Mouse (Mus musculus) liver, embryonic 11.5 days (tissue): ENCODE measurements at regions not wholly inside any gene's neighbourhood (a gene's known extent, or its start where the extent isn't known, plus 50 kb on each side); places are given as distances from the start of the nearest gene placed in this dataset.

ENCODE experiments used
- ATAC-seq: fragments of 200-750 bp; cut with Nextera tagmentation; replicated peaks from 2 replicates; pipeline ENCODE4 v1.8.0; 2017; ENCODE audit warnings: moderate number of reproducible peaks, mild to moderate bottlenecking, moderate TSS enrichment, moderate library complexity; ENCODE audit not compliant: low FRiP score
- DNase-seq: peaks from one replicate; pipeline ENCODE4 v3.0.0-alpha.2; 2017; ENCODE audit warnings: low spot score
- H3K27ac ChIP-seq: fragments of 300-500 bp; sonication (generic); 2 replicates; pipeline ENCODE4 v1.5.1; 2014; ENCODE audit warnings: mild to moderate bottlenecking, low read depth, low read length, control low read depth
- H3K27me3 ChIP-seq: fragments of 300-500 bp; sonication (generic); replicated peaks from 2 replicates; pipeline ENCODE4 v1.6.1; 2014; ENCODE audit warnings: low read length, mixed read lengths; ENCODE audit not compliant: control insufficient read depth, insufficient read depth
- H3K36me3 ChIP-seq: fragments of 300-500 bp; sonication (generic); 2 replicates; pipeline ENCODE4 v1.6.1; 2014; ENCODE audit warnings: mild to moderate bottlenecking, low read length, moderate library complexity, mixed read lengths; ENCODE audit not compliant: control insufficient read depth, insufficient read depth
- H3K4me1 ChIP-seq: fragments of 300-500 bp; sonication (generic); replicated peaks from 2 replicates; pipeline ENCODE4 v1.6.1; 2014; ENCODE audit warnings: low read length, mixed read lengths; ENCODE audit not compliant: control insufficient read depth, insufficient read depth
- H3K4me2 ChIP-seq: fragments of 300-500 bp; sonication (generic); 2 replicates; pipeline ENCODE4 v1.6.1; 2014; ENCODE audit warnings: mild to moderate bottlenecking, control low read depth, moderate library complexity
- H3K4me3 ChIP-seq: fragments of 300-500 bp; sonication (generic); 2 replicates; pipeline ENCODE4 v1.5.1; 2014; ENCODE audit warnings: low read depth, low read length, control low read depth
- H3K9ac ChIP-seq: fragments of 300-500 bp; sonication (generic); 2 replicates; pipeline ENCODE4 v1.6.1; 2014; ENCODE audit warnings: low read depth, low read length, control low read depth
- H3K9me3 ChIP-seq: fragments of 300-500 bp; sonication (generic); 2 replicates; pipeline ENCODE4 v1.6.1; 2016; ENCODE audit warnings: low read length, inconsistent platforms, mixed read lengths; ENCODE audit not compliant: control insufficient read depth
- WGBS: fragments of 180-500 bp; shearing (Covaris S2); extraction: QIAGEN DNeasy Blood & Tissue Kit; methylation state at CpG from one replicate; pipeline ENCODE4 v1.1.7; 2014; 5-methylcytosine and 5-hydroxymethylcytosine counted together

GRCm38 (mm10) chr13:5607462-5607861 is 253.8 kb upstream of the Klf6 start:
- DNase-seq (no peak), ATAC-seq (no peak)
- H3K4me1 ChIP-seq: no peaks in the 10 kb centered on the region; the same call in 1 of the 2 replicates
- WGBS: 77% methylated on average over 4 of the region's 4 CpGs
- no peaks in the 10 kb centered on the region for H3K36me3 ChIP-seq
- H3K4me2 ChIP-seq: no peak overlapping the region
- H3K27me3 ChIP-seq: no peaks in the 10 kb centered on the region
- H3K4me3 ChIP-seq: no peak overlapping the region
- no peak overlapping the region for H3K27ac ChIP-seq
- H3K9ac ChIP-seq: no peak overlapping the region
- H3K9me3 ChIP-seq: no peaks in the 10 kb centered on the region

GRCm38 (mm10) chr13:5614186-5614737 is 247.0 kb upstream of the Klf6 start:
- Histone ChIP-seq H3K27me3 (no peaks in the 10 kb centered on the region), H3K4me1 (no peaks in the 10 kb centered on the region), H3K4me2 (no peak overlapping the region), H3K27ac (no peak overlapping the region), H3K4me3 (no peak overlapping the region), H3K9me3 (no peaks in the 10 kb centered on the region), H3K9ac (no peak overlapping the region), H3K36me3 (no peaks in the 10 kb centered on the region)
- 75% methylated on average over 7 of the region's 7 CpGs for WGBS
- no peak for DNase-seq
- no peak for ATAC-seq

- H3K27ac ChIP-seq: no peak overlapping the region
Observed at GRCm38 (mm10) chr13:5614833-5615232, 246.4 kb upstream of the Klf6 start.

GRCm38 (mm10) chr13:5615327-5615726 is 246.0 kb upstream of the Klf6 start:
- WGBS: 79% methylated on average over 3 of the region's 3 CpGs
- Histone ChIP-seq H3K27ac (no peak overlapping the region), H3K4me2 (no peak overlapping the region), H3K4me1 (no peaks in the 10 kb centered on the region), H3K27me3 (no peaks in the 10 kb centered on the region), H3K36me3 (no peaks in the 10 kb centered on the region), H3K9me3 (no peaks in the 10 kb centered on the region), H3K4me3 (no peak overlapping the region), H3K9ac (no peak overlapping the region)
- ATAC-seq: no peak
- DNase-seq: no peak

More at GRCm38 (mm10) chr13:5614833-5615232, 246.4 kb upstream of the Klf6 start:
- no peaks in the 10 kb centered on the region for H3K36me3 ChIP-seq
- no peak overlapping the region for H3K4me3 ChIP-seq
- WGBS: 58% methylated on average over 5 of the region's 5 CpGs
- H3K27me3 ChIP-seq: no peaks in the 10 kb centered on the region
- no peaks in the 10 kb centered on the region for H3K9me3 ChIP-seq
- ATAC-seq (no peak), DNase-seq (no peak)
- no peak overlapping the region for H3K9ac ChIP-seq
- H3K4me1 ChIP-seq: no peaks in the 10 kb centered on the region
- H3K4me2 ChIP-seq: no peak overlapping the region

- no peaks in the 10 kb centered on the region for H3K4me1 ChIP-seq
- ATAC-seq: no peak
- no peak for DNase-seq
- H3K4me3 ChIP-seq: no peak overlapping the region
- WGBS: 54% methylated on average over 2 of the region's 2 CpGs
- no peak overlapping the region for H3K27ac ChIP-seq
- no peaks in the 10 kb centered on the region for H3K36me3 ChIP-seq
- no peak overlapping the region for H3K9ac ChIP-seq
- H3K9me3 ChIP-seq: no peaks in the 10 kb centered on the region
- no peak overlapping the region for H3K4me2 ChIP-seq
- H3K27me3 ChIP-seq: no peaks in the 10 kb centered on the region
Observed at GRCm38 (mm10) chr13:5628124-5628523, 233.2 kb upstream of the Klf6 start.

GRCm38 (mm10) chr13:5634960-5635359 is 226.3 kb upstream of the Klf6 start:
- Histone ChIP-seq H3K4me2 (no peak overlapping the region), H3K27ac (no peak overlapping the region), H3K4me3 (no peak overlapping the region), H3K9me3 (no peaks in the 10 kb centered on the region), H3K9ac (no peak overlapping the region), H3K36me3 (no peaks in the 10 kb centered on the region), H3K4me1 (no peaks in the 10 kb centered on the region), H3K27me3 (no peaks in the 10 kb centered on the region)
- 52% methylated on average over 2 of the region's 2 CpGs for WGBS
- DNase-seq (no peak), ATAC-seq (no peak)

GRCm38 (mm10) chr13:5641743-5642510 is 219.4 kb upstream of the Klf6 start:
- no peak overlapping the region for H3K9ac ChIP-seq
- no peaks in the 10 kb centered on the region for H3K27me3 ChIP-seq
- no peak overlapping the region for H3K4me3 ChIP-seq
- no peak for DNase-seq
- H3K4me1 ChIP-seq: no peaks in the 10 kb centered on the region
- ATAC-seq: no peak
- H3K27ac ChIP-seq: no peak overlapping the region
- H3K4me2 ChIP-seq: no peak overlapping the region
- 84% methylated on average over 7 of the region's 7 CpGs for WGBS
- H3K36me3 ChIP-seq: no peaks in the 10 kb centered on the region
- no peaks in the 10 kb centered on the region for H3K9me3 ChIP-seq

GRCm38 (mm10) chr13:5648276-5648675 is 213.0 kb upstream of the Klf6 start:
- ATAC-seq (no peak), DNase-seq (no peak)
- 87% methylated on average over 4 of the region's 4 CpGs for WGBS
- Histone ChIP-seq H3K4me2 (no peak overlapping the region), H3K4me3 (no peak overlapping the region), H3K27ac (no peak overlapping the region), H3K36me3 (no peaks in the 10 kb centered on the region), H3K9ac (no peak overlapping the region), H3K9me3 (no peaks in the 10 kb centered on the region), H3K27me3 (no peaks in the 10 kb centered on the region), H3K4me1 (no peaks in the 10 kb centered on the region)

GRCm38 (mm10) chr13:5657556-5657955 is 203.7 kb upstream of the Klf6 start:
- no peak overlapping the region for H3K4me3 ChIP-seq
- no peaks in the 10 kb centered on the region for H3K36me3 ChIP-seq
- no peak overlapping the region for H3K9ac ChIP-seq
- H3K27ac ChIP-seq: no peak overlapping the region
- no peaks in the 10 kb centered on the region for H3K9me3 ChIP-seq
- no peak for DNase-seq
- H3K4me2 ChIP-seq: no peak overlapping the region
- H3K4me1 ChIP-seq: no peaks in the 10 kb centered on the region
- no peak for ATAC-seq
- no peaks in the 10 kb centered on the region for H3K27me3 ChIP-seq
- WGBS: 68% methylated on average over 5 of the region's 5 CpGs
